Mouse (Mus musculus): ENCODE data around the gene 1700001O22Rik. TPM values are rescaled to one million over a fixed set of nuclear protein-coding genes. Genes with fewer than 3 reads are reported as not detected.

1700001O22Rik gene
- polyA plus RNA-seq, 1 experiment from 2014 or later = 3.1 TPM

DNA sequence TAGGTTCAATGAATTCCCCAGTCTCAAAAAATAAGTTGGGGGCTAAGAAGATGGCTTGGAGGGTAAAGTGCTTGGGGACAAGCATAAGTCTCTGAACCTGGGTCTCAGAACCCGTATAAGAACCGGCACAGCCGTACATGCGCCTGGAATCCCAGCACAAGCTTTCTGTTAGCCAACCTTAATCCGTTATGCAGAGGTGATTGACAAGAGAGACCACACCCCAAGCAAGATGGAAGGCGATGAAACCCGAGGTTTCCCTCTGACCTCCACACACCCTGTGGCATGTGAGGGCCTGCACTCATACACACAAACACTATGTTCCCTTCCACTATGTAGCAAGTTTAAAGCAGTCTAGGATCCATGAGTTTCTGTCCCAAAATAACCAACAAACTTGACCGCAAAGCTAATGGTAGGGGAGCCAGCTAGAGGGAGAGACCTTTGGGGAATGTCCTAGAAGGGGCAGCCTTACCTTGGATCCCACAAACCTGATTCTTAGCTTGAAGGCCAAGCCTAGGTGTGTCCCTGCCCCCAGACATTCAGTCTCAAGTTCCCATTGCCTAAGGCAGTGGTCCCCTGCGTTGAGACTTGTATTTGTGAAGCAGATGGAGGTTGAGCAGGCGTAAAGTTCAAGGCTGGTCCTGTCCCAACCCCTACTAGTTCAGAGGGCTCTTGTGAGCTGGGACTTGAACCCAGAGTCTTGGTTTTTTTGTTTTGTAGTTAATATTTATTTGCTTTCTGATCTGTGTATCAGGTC is 46.3 kb downstream of the 1700001O22Rik start:
- 82% methylated on average over 10 of the region's 10 CpGs for WGBS
- peaks cover 70% of the 10 kb centered on the region for H3K4me1 ChIP-seq

DNA sequence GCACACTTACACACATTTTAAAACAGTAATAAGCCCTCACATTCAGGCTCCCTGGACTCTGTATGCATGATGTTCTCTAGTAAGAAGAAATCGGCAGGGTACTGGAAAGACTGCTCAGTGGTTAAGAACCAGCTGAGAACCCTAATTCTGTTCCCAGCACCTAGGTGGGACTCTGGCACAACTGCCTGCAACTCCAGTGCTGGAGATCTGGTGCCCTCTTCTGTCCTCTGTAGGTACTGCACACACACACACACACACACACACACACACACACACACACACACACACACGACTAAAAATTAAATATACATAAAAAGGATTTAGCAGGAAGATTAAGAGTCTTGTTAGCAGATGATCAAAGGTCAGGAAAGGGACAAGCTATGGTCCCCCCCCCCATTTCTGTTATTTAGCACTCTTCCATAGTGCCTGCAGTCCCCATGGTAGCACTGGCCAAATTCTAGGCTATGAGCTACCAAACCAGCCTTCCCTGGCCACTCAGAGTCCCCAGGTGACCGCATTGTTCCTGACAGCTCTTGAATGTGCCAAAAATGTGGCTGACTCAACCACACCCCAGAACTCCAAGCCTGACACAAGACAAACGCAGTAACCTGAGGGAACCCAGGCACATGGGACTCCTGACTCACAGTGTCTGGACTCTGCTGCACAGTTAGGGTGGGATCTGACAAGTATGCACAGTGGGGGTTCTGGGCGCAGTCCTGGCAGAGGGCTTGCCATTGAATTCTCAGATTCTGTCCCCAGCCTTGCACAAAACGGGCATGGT is 47.3 kb downstream of the 1700001O22Rik start:
- Histone ChIP-seq H3K4me1 (peaks cover 67% of the 10 kb centered on the region), H3K27me3 (replicated peaks; ENCODE audit: low read depth, poor library complexity, severe bottlenecking) (no peaks in the 10 kb centered on the region), H3K4me3 (no peak overlapping the region), H3K36me3 (replicated peaks) (0 out of 2 replicates have a peak, but pooled peaks cover 7% of the 10 kb centered on the region), H3K9me3 (peaks cover 9% of the 10 kb centered on the region; the same call in 1 of the 2 replicates), H3K27ac (replicated peaks) (peak overlapping the region; percentile 95)
- no peak for DNase-seq (ENCODE audit: low spot score)
- WGBS = 94% methylated on average over 6 of the region's 6 CpGs

More for the DNA sequence above, 46.3 kb downstream of the 1700001O22Rik start:
- Histone ChIP-seq H3K4me3 (no peak overlapping the region), H3K27me3 (replicated peaks; ENCODE audit: low read depth, poor library complexity, severe bottlenecking) (no peaks in the 10 kb centered on the region), H3K27ac (replicated peaks) (peak overlapping the region; percentile 95), H3K9me3 (peaks cover 9% of the 10 kb centered on the region; the same call in 1 of the 2 replicates), H3K36me3 (replicated peaks) (0 out of 2 replicates have a peak, but pooled peaks cover 7% of the 10 kb centered on the region)
- no peak for DNase-seq (ENCODE audit: low spot score)

DNA sequence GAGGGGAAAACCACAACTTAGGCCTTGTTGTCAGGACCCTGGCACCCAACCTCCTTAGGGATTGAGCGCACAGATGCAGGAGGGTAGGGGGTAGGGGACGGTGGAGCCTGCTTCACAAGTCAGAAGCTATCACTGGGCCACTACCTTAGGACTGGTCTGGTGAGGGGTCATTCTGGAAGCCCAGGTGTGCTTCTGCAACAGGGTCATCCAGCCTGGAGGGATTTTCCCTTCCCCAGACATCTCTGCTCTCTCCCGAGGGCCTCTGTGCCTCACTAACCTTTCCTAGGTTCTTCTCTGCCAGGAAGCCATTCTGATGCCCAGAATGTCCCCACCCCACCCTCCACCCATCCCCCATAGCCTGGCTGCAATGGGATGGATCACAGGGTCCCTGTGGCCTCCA is 48.6 kb downstream of the 1700001O22Rik start:
- Histone ChIP-seq H3K27me3 (replicated peaks; ENCODE audit: low read depth, poor library complexity, severe bottlenecking) (no peaks in the 10 kb centered on the region), H3K4me1 (peaks cover 56% of the 10 kb centered on the region), H3K9me3 (peaks cover 9% of the 10 kb centered on the region; the same call in 1 of the 2 replicates), H3K36me3 (replicated peaks) (0 out of 2 replicates have a peak, but pooled peaks cover 7% of the 10 kb centered on the region), H3K4me3 (no peak overlapping the region), H3K27ac (replicated peaks) (peak overlapping the region; percentile 66)
- WGBS = 72% methylated on average over 3 of the region's 3 CpGs
- DNase-seq (ENCODE audit: low spot score) = no peak

DNA sequence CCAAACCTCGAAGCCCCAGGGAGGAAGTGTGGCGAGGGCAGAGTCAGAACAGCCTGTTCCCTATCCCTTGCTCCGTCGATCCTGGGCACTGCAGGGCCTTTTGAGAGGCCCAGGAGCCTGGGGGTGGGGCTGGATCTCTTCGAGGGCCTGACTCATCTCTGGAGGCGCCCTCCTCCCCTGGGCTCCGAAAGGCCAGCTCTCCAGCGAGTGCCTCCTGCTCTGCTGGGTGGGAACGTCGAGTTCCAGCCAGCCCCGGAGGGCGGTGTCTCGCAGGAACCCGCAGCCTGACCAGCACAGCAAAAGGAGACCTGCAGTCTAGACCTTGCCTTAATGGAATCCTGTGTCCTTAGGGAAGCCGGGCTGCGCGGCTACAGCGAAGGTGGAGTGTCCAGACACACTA is 50.2 kb downstream of the 1700001O22Rik start:
- H3K4me3 ChIP-seq = 0 out of 2 replicates have a peak overlapping the region, but pooled peaks have one; percentile 21
- whole genome bisulfite sequencing = 19% methylated on average over 18 of the region's 18 CpGs
- H3K27ac ChIP-seq (replicated peaks) = peak overlapping the region; percentile 84

DNA sequence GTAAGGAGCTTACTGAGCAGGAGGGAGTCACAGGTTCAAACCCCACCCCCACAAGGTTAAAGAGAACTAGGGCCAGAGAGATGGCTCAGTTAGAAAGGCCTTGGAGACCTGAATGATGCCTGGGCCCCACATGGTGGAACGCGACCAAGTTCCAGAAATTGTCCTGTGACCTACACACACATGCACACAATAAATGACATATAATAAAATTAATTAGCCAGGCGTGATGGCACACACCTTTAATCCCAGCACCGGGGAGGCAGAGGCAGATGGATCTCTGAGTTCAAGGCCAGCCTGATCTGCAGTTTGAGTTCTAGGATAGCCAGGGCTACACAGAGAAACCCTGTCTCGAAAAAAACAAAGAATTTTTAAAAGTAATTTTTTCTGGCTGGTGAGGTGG is 51.0 kb downstream of the 1700001O22Rik start:
- 94% methylated on average over 5 of the region's 5 CpGs for WGBS
- peaks cover 9% of the 10 kb centered on the region; the same call in 1 of the 2 replicates for H3K9me3 ChIP-seq
- no peak for DNase-seq (ENCODE audit: low spot score)

More for the DNA sequence above, 50.2 kb downstream of the 1700001O22Rik start:
- Histone ChIP-seq H3K36me3 (replicated peaks) (0 out of 2 replicates have a peak, but pooled peaks cover 7% of the 10 kb centered on the region), H3K27me3 (replicated peaks; ENCODE audit: low read depth, poor library complexity, severe bottlenecking) (no peaks in the 10 kb centered on the region), H3K4me1 (peaks cover 45% of the 10 kb centered on the region), H3K9me3 (peaks cover 9% of the 10 kb centered on the region; the same call in 1 of the 2 replicates)
- peak; percentile 49 for DNase-seq (ENCODE audit: low spot score)

DNA sequence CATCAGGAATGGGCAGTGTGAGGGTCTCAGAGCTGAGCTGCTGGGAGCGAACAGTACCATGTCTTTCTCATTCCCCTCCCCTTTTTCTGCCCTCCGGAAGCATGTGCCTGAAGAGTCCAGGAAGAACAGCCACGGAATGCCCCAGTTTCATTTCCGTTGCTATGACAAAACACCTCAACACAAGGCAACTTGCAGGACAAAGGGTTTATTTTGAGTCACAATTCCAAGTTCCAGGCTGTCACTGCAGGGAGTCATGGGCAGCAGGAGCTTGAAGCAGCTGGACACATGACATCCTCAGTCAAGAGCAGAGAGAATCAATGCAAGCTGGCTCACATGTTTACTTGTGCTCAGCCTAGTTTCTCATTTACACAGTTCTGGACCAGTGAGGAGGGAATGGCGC is 53.4 kb downstream of the 1700001O22Rik start:
- WGBS = 69% methylated on average over 5 of the region's 5 CpGs
- H3K27me3 ChIP-seq (replicated peaks; ENCODE audit: low read depth, poor library complexity, severe bottlenecking) = no peaks in the 10 kb centered on the region
- peak overlapping the region; percentile 21; the same call in 1 of the 2 replicates for H3K27ac ChIP-seq (replicated peaks)
- DNase-seq (ENCODE audit: low spot score) = no peak
- 0 out of 2 replicates have a peak, but pooled peaks cover 3% of the 10 kb centered on the region for H3K9me3 ChIP-seq
- H3K4me3 ChIP-seq = no peak overlapping the region
- no peaks in the 10 kb centered on the region for H3K36me3 ChIP-seq (replicated peaks)
- H3K4me1 ChIP-seq = peaks cover 25% of the 10 kb centered on the region

More for the DNA sequence above, 51.0 kb downstream of the 1700001O22Rik start:
- no peak overlapping the region for H3K4me3 ChIP-seq
- H3K4me1 ChIP-seq = peaks cover 38% of the 10 kb centered on the region
- no peak overlapping the region; the same call in 1 of the 2 replicates for H3K27ac ChIP-seq (replicated peaks)
- H3K27me3 ChIP-seq (replicated peaks; ENCODE audit: low read depth, poor library complexity, severe bottlenecking) = no peaks in the 10 kb centered on the region
- H3K36me3 ChIP-seq (replicated peaks) = 0 out of 2 replicates have a peak, but pooled peaks cover 7% of the 10 kb centered on the region

DNA sequence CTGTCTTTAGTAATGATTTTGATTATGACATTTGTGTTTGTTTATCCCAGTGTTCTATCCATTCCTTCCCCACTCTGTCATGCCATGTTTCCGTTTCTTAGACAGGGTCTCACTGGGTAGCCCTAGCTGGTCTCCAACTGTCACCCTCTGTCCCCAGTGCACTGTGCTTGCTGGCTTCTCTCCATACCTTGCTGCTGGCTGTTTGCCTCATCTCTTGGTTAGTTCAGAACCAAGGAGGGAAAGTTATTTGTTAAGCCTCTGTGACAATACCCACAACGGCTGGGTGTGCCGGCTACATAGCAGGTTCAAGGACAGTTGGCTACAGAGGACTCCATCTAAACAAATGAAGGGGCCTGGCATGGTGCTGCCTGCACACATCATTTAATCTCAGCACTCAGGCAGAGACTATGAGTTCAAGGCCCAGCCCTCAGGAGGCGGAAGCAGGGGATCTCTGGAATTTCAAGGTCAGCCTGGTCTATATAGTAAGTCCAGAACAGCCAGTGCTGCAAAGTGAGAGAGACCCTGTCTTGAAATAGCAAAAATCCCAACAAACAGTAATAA is 55.8 kb downstream of the 1700001O22Rik start:
- H3K4me3 ChIP-seq = no peak overlapping the region
- 0 out of 2 replicates have a peak, but pooled peaks cover 3% of the 10 kb centered on the region for H3K9me3 ChIP-seq
- 88% methylated on average over 4 of the region's 4 CpGs for WGBS
- no peaks in the 10 kb centered on the region for H3K36me3 ChIP-seq (replicated peaks)
- no peak overlapping the region for H3K27ac ChIP-seq (replicated peaks)
- no peak for DNase-seq (ENCODE audit: low spot score)
- no peaks in the 10 kb centered on the region for H3K27me3 ChIP-seq (replicated peaks; ENCODE audit: low read depth, poor library complexity, severe bottlenecking)
- H3K4me1 ChIP-seq = peaks cover 27% of the 10 kb centered on the region

Other genes starting within 250 kb of the 1700001O22Rik start
- gene Cstad, start 208.6 kb downstream of the 1700001O22Rik start, polyA plus RNA-seq (2016; fragmentation: Nextera tagmentation; extraction: Ambion mirVana) = 0.44 and 0.86 TPM in 2 replicates
- gene Ntmt1, start 4.2 kb upstream of the 1700001O22Rik start, polyA plus RNA-seq (2016; fragmentation: Nextera tagmentation; extraction: Ambion mirVana) = 134 and 135 TPM in 2 replicates
- gene Asb6, start 26.7 kb upstream of the 1700001O22Rik start, polyA plus RNA-seq (2016; fragmentation: Nextera tagmentation; extraction: Ambion mirVana) = 53.9 and 56.0 TPM in 2 replicates
- gene Prrx2, start 31.3 kb upstream of the 1700001O22Rik start, polyA plus RNA-seq (2016; fragmentation: Nextera tagmentation; extraction: Ambion mirVana) = 87.6 and 94.6 TPM in 2 replicates
- gene Ptges, start 126.2 kb upstream of the 1700001O22Rik start, polyA plus RNA-seq (2016; fragmentation: Nextera tagmentation; extraction: Ambion mirVana) = 10.2 and 10.3 TPM in 2 replicates
- 24.7 and 25.0 TPM in 2 replicates for gene Tor1b, start 149.3 kb upstream of the 1700001O22Rik start, polyA plus RNA-seq (2016; fragmentation: Nextera tagmentation; extraction: Ambion mirVana)
- gene Tor1a, start 164.3 kb upstream of the 1700001O22Rik start, polyA plus RNA-seq (2016; fragmentation: Nextera tagmentation; extraction: Ambion mirVana) = 81.6 and 85.6 TPM in 2 replicates
- 54.3 and 57.4 TPM in 2 replicates for gene BC005624, start 178.5 kb upstream of the 1700001O22Rik start, polyA plus RNA-seq (2016; fragmentation: Nextera tagmentation; extraction: Ambion mirVana)
- 16.6 and 17.0 TPM in 2 replicates for gene Usp20, start 178.6 kb upstream of the 1700001O22Rik start, polyA plus RNA-seq (2016; fragmentation: Nextera tagmentation; extraction: Ambion mirVana)

Measured in embryonic facial prominence, embryonic 10.5 days (tissue).